Mouse (Mus musculus): ENCODE measurements around the gene Dr1. TPM values are rescaled to one million over a fixed set of nuclear protein-coding genes. Genes with fewer than 3 reads are reported as not detected.

Dr1 gene
- polyA plus RNA-seq, 1 experiment = 33.6 TPM

DNA sequence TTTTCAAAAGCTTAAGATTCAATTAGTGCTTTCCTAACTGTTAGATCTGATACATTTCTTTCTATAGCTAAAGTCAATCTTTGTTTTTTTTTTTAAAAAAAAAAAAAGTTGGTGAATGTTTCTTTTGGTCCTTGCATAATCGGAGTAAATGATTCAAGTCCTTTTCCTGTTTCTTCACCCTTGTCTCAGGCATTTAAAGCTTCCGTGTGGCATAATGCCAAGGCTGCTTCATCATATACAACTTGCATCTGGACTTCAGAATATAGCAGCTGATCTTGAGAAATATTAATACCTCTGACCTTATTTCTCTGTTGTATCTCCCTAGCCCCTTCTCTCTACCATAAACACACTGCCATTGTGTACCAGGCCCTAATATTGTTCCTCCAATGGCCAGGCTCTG is 18.3 kb downstream of the Dr1 start:
- no peaks in the 10 kb centered on the region for H3K4me1 ChIP-seq (replicated peaks; ENCODE audit: control insufficient read depth, insufficient read depth, low read length)
- H3K27ac ChIP-seq (ENCODE audit: control insufficient read depth, insufficient read depth, low read length) = no peak overlapping the region
- H3K27me3 ChIP-seq (ENCODE audit: control insufficient read depth, insufficient read depth, low read length) = no peaks in the 10 kb centered on the region
- WGBS = 84% methylated on average over 2 of the region's 2 CpGs
- H3K4me3 ChIP-seq (ENCODE audit: control insufficient read depth, insufficient read depth, low read length) = no peak overlapping the region
- TF ChIP-seq CTCF (IDR thresholded peaks at IDR 0.05; ENCODE audit: borderline replicate concordance, control insufficient read depth, extremely low read depth, insufficient read depth, low read length, poor library complexity) (no peak), POLR2A (IDR thresholded peaks at IDR 0.05; ENCODE audit: control insufficient read depth, extremely low read depth, insufficient read depth, low read length, poor library complexity) (no peak)
- H3K36me3 ChIP-seq (ENCODE audit: control insufficient read depth, insufficient read depth, low read length) = no peaks in the 10 kb centered on the region
- DNase-seq = no peak

DNA sequence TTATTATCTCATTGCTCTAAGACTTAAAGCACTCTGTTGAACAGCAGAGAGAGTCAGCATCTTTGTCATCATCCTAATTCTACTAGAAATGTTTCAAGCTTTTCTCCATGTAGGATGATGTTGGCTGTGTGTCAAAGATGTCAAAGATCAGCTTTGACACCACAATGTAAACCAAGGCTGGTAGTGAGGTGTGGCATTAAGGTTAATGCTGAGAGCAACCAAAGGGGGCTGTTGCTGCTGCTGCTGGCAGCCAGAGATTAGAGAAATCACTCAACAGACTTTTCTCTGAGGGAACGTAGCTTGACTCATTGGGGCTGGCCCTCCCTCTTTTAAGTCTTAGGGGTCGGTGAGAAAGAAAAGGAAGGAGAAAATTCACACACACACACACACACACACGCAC is 32.9 kb downstream of the Dr1 start:
- no peak overlapping the region for H3K27ac ChIP-seq (ENCODE audit: control insufficient read depth, insufficient read depth, low read length)
- DNase-seq = no peak
- no peaks in the 10 kb centered on the region for H3K27me3 ChIP-seq (ENCODE audit: control insufficient read depth, insufficient read depth, low read length)
- H3K36me3 ChIP-seq (ENCODE audit: control insufficient read depth, insufficient read depth, low read length) = no peaks in the 10 kb centered on the region
- TF ChIP-seq CTCF (IDR thresholded peaks at IDR 0.05; ENCODE audit: borderline replicate concordance, control insufficient read depth, extremely low read depth, insufficient read depth, low read length, poor library complexity) = no peak
- TF ChIP-seq POLR2A (IDR thresholded peaks at IDR 0.05; ENCODE audit: control insufficient read depth, extremely low read depth, insufficient read depth, low read length, poor library complexity) = no peak
- H3K4me3 ChIP-seq (ENCODE audit: control insufficient read depth, insufficient read depth, low read length) = no peak overlapping the region
- WGBS = 70% methylated on average over 3 of the region's 3 CpGs
- H3K4me1 ChIP-seq (replicated peaks; ENCODE audit: control insufficient read depth, insufficient read depth, low read length) = no peaks in the 10 kb centered on the region

DNA sequence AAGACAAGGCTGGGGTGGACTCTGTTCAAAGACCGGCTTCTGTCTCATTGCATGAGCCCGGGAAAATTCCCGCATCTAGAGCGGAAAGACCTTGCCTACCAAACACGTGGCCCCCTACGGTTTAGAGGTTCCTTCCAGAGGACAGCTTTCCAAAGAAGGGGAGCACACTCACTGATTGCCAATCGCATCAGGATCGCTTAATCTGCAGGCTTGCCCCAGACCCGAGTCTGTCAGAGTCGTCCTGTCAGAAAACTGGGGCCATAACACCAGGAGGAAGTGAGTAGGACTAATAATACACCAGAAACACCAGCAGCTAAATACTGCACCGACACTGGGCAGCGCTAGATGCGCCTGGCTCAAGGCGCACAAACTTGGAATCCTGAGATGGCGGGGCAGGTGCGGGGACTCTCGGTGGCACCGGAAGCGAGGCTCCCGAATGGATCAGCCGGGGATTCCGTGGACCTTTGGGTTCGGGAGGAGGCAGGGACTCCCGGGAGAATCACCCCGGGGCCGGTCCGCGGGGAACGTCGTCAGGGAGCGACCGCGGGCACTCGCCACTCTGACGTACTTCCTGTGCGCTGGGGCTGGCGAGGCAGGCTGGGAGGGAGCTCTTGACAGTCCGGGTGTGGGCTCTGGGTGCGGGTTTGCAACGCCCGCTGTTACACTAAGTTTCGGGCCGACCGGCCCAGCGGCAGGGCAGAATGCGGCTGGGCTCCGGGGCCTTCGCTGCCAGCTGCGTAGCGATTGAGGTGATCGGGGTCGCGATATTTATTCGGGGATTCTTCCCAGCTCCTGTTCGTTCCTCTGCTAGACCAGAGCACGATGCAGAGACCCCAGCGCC is 43.7 kb downstream of the Dr1 start, which contains the start of gene Pigg:
TSS of gene Pigg (plus strand) at position 386 of the 841 bp plus-strand sequence.
- Histone ChIP-seq H3K27me3 (ENCODE audit: control insufficient read depth, insufficient read depth, low read length) (no peaks in the 10 kb centered on the region), H3K27ac (ENCODE audit: control insufficient read depth, insufficient read depth, low read length) (no peak within 1 kb of the TSS), H3K4me1 (replicated peaks; ENCODE audit: control insufficient read depth, insufficient read depth, low read length) (no peaks in the 10 kb centered on the region; the same call in 1 of the 2 replicates), H3K36me3 (ENCODE audit: control insufficient read depth, insufficient read depth, low read length) (no peaks in the 10 kb centered on the region), H3K4me3 (ENCODE audit: control insufficient read depth, insufficient read depth, low read length) (peak within 1 kb of the TSS; percentile 93)
- TF ChIP-seq POLR2A (IDR thresholded peaks at IDR 0.05; ENCODE audit: control insufficient read depth, extremely low read depth, insufficient read depth, low read length, poor library complexity) (peak; percentile 86), CTCF (IDR thresholded peaks at IDR 0.05; ENCODE audit: borderline replicate concordance, control insufficient read depth, extremely low read depth, insufficient read depth, low read length, poor library complexity) (no peak)
- WGBS = under 1% methylated on average over 57 of the region's 57 CpGs
- DNase-seq = peak; percentile 85

DNA sequence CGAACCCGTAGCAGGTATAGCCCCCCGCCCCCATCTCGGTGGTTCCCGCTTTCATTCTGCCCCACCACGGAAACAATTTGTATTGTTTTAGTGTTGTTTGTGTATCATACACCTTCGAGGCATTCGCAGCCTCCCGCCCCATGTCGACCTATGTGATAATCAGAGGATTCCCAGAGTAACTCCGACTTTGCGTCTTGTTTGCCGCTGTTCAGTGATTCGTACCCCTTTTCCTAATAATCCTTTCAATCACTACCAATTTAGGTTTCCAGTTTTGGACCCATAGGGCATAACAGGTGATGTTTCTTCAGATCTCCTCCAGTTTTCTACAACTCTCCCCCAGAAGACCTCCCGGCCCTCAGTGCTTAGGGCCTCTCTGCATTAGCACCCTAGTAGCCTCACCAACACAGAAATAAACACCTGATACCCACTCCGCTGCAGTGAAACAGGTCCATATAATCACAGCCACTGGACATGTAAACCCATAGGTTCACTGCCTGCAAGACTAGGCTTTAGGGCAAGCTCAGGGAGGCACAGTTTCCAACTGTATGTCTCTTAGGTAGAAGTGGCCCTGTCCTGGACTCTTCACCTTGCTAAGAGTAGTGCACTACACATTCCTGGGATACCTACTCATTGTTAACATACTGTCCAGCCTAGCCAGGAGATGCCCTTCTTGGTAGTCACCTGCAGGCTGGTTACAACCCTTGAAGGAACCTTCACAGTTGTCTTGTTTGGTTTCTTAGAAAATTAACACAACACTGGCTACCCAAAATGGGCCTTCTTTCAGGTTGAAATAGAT is 44.6 kb downstream of the Dr1 start:
- peak overlapping the region; percentile 93 for H3K4me3 ChIP-seq (ENCODE audit: control insufficient read depth, insufficient read depth, low read length)
- H3K4me1 ChIP-seq (replicated peaks; ENCODE audit: control insufficient read depth, insufficient read depth, low read length) = no peaks in the 10 kb centered on the region; the same call in 1 of the 2 replicates
- no peak overlapping the region for H3K27ac ChIP-seq (ENCODE audit: control insufficient read depth, insufficient read depth, low read length)
- H3K27me3 ChIP-seq (ENCODE audit: control insufficient read depth, insufficient read depth, low read length) = no peaks in the 10 kb centered on the region
- 7% methylated on average over 16 of the region's 16 CpGs for WGBS
- no peaks in the 10 kb centered on the region for H3K36me3 ChIP-seq (ENCODE audit: control insufficient read depth, insufficient read depth, low read length)
- DNase-seq = peak; percentile 2
- no peak for TF ChIP-seq CTCF (IDR thresholded peaks at IDR 0.05; ENCODE audit: borderline replicate concordance, control insufficient read depth, extremely low read depth, insufficient read depth, low read length, poor library complexity)
- no peak for TF ChIP-seq POLR2A (IDR thresholded peaks at IDR 0.05; ENCODE audit: control insufficient read depth, extremely low read depth, insufficient read depth, low read length, poor library complexity)

Other genes with a start within 250 kb of the Dr1 start
- 56.0 and 58.9 TPM in 2 replicates for gene Mtf2, start 203.2 kb upstream of the Dr1 start, polyA plus RNA-seq (2012; rRNA removed)
- 120 and 133 TPM in 2 replicates for gene Tmed5, start 136.3 kb upstream of the Dr1 start, polyA plus RNA-seq (2012; rRNA removed)
- gene Ccdc18, start 136.0 kb upstream of the Dr1 start, polyA plus RNA-seq (2012; rRNA removed) = 0.43 and 0.59 TPM in 2 replicates
- 5.0 TPM in 2 replicates for gene Pigg, start 43.7 kb downstream of the Dr1 start, polyA plus RNA-seq (2012; rRNA removed)
- 0.61 and 1.1 TPM in 2 replicates for gene Gm42517, start 99.0 kb downstream of the Dr1 start, polyA plus RNA-seq (2012; rRNA removed)
- not detected in 2 replicates for gene Pde6b, start 119.5 kb downstream of the Dr1 start, polyA plus RNA-seq (2012; rRNA removed)
- 35.6 and 46.8 TPM in 2 replicates for gene Atp5k, start 165.6 kb downstream of the Dr1 start, polyA plus RNA-seq (2012; rRNA removed)
- gene Mfsd7a, start 180.0 kb downstream of the Dr1 start, polyA plus RNA-seq (2012; rRNA removed) = 2.4 and 3.8 TPM in 2 replicates
- 17.1 and 19.8 TPM in 2 replicates for gene Pcgf3, start 192.3 kb downstream of the Dr1 start, polyA plus RNA-seq (2012; rRNA removed)